ENCODE assay signal across 14 mouse cellular contexts in the genomic region with DNA sequence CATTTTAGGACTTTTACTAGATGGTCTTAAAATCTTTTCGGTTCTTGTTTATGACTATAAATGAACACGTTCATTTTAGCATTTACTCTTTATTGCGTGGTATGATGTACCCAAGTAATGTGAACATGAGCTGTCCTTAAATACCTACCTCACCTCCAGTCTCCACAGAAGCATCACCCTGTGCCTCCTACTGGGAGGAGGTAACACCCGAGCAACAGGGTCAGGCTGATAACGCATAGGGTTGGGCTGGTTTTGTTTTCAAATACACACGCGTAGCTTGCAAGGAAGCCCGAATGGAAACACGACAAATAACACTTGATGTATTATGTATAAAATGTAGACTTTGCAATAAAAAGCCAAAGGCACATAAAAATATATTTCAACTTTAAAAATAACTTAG.
"Had no signal": no experiment of that assay in that cellular context is flagged by ENCODE, and none has a peak within 500 bp of the region (broad histone marks: within the 10 kb centered on the region; RNA-seq: fewer than 3 reads in every experiment).

No protein-coding gene starts in this region.

- H3K9ac ChIP-seq: limb, embryonic 15.5 days; lung, embryonic 14.5 days; midbrain, embryonic 12.5 days had no signal

- H3K4me2 ChIP-seq: limb, embryonic 15.5 days; lung, embryonic 14.5 days; midbrain, embryonic 12.5 days had no signal

- H3K27ac ChIP-seq: kidney, postnatal 0 days; limb, embryonic 15.5 days; midbrain, embryonic 12.5 days; stomach, postnatal 0 days had no signal

- H3K4me3 ChIP-seq: limb, embryonic 15.5 days; megakaryocyte, embryonic 14.5 days; midbrain, embryonic 12.5 days had no signal

- H3K4me1 ChIP-seq: midbrain, embryonic 12.5 days had no signal

- DNase-seq: kidney, adult 11 months; kidney, adult 9 months; kidney, postnatal 36 days; layer of hippocampus, postnatal 36 days; lung, embryonic 14.5 days; lung, postnatal 10 days; lung, postnatal 4 days; right cerebral cortex, postnatal 25 days; thymus, postnatal 25 days had no signal

- H3K27me3 ChIP-seq: limb, embryonic 15.5 days; megakaryocyte, embryonic 14.5 days; midbrain, embryonic 12.5 days had no signal

- H3K9me3 ChIP-seq: limb, embryonic 15.5 days; midbrain, embryonic 12.5 days had no signal
